ENCODE assay signal across 16 mouse cellular contexts in genomic region chr2:25534866-25535182, GRCm38 (mm10). TPM values are rescaled to one million over a fixed set of nuclear protein-coding genes. Genes with fewer than 3 reads are reported as not detected.
DNase-seq lines count a peak whose midpoint lies in the region; ATAC-seq and TF ChIP-seq lines count a peak whose summit lies in the region.
"Had no signal": no experiment of that assay in that cellular context is flagged by ENCODE, and none has a peak within 500 bp of the region (broad histone marks: within the 10 kb centered on the region; RNA-seq: fewer than 3 reads in every experiment).

No protein-coding gene starts in this region.

- DNase-seq in heart, postnatal 0 days (ENCODE audit: low spot score) = no peak
- no peak for DNase-seq in heart, adult 11 months
- DNase-seq in thymus, adult 2 months = no peak
- no peak for DNase-seq in thymus, postnatal 10 days (ENCODE audit: low spot score in 2 of 2)
- no peak for DNase-seq in adrenal gland, adult 8-10 months
- DNase-seq in embryo, embryonic 10 days (ENCODE audit: low spot score) = no peak
- DNase-seq: forebrain, postnatal 0 days; lung, embryonic 14.5 days had no signal

- H3K27ac ChIP-seq in heart, postnatal 0 days (ENCODE audit: low read depth) = peak overlapping the region; percentile 56; the same call in 1 of the 2 replicates
- H3K27ac ChIP-seq in thymus, adult 2 months (ENCODE audit: control insufficient read depth, insufficient read depth, low read length) = peak overlapping the region; percentile 86
- H3K27ac ChIP-seq in brown adipose tissue, adult 24 weeks (replicated peaks; ENCODE audit: low read depth, low read length) = peak overlapping the region; percentile 64
- H3K27ac ChIP-seq: embryonic facial prominence, embryonic 10.5 days; forebrain, embryonic 10.5 days; limb, embryonic 13.5 days; liver, embryonic 14.5 days; midbrain, embryonic 13.5 days; neural tube, embryonic 12.5 days had no signal

- peaks cover 11% of the 10 kb centered on the region; the same call in 1 of the 2 replicates for H3K4me1 ChIP-seq in heart, postnatal 0 days (ENCODE audit: control insufficient read depth, insufficient read depth)
- H3K4me1 ChIP-seq in thymus, adult 2 months (replicated peaks; ENCODE audit: control insufficient read depth, insufficient read depth, low read length) = peaks cover 6% of the 10 kb centered on the region
- H3K4me1 ChIP-seq in brown adipose tissue, adult 24 weeks (ENCODE audit: control insufficient read depth, insufficient read depth, insufficient read length, low read length) = peaks cover 12% of the 10 kb centered on the region
- H3K4me1 ChIP-seq: embryonic facial prominence, embryonic 10.5 days; forebrain, embryonic 10.5 days; limb, embryonic 13.5 days; midbrain, embryonic 13.5 days; neural tube, embryonic 12.5 days had no signal

- ATAC-seq in heart, postnatal 0 days (ENCODE audit: insufficient read depth, low read depth) = no peak
- ATAC-seq: midbrain, embryonic 13.5 days had no signal

- TF ChIP-seq CTCF in heart, postnatal 0 days (IDR thresholded peaks at IDR 0.05; ENCODE audit: low read depth) = no peak
- no peak for TF ChIP-seq CTCF in thymus, adult 2 months (IDR thresholded peaks at IDR 0.05; ENCODE audit: borderline replicate concordance, control insufficient read depth, extremely low read depth, insufficient read depth, low read length, poor library complexity)

- 87% methylated on average over 2 of the region's 2 CpGs for WGBS in heart, postnatal 0 days
- WGBS in thymus, adult 2 months = 95% methylated on average over 2 of the region's 2 CpGs

- TF ChIP-seq EP300 in heart, postnatal 0 days (IDR thresholded peaks at IDR 0.05; ENCODE audit: low read depth) = no peak

- H3K4me2 ChIP-seq in heart, postnatal 0 days (ENCODE audit: low read depth, low read length) = no peak overlapping the region
- H3K4me2 ChIP-seq: limb, embryonic 13.5 days; lung, embryonic 14.5 days; midbrain, embryonic 13.5 days; neural tube, embryonic 12.5 days had no signal

- no peak overlapping the region for H3K9ac ChIP-seq in heart, postnatal 0 days (replicated peaks; ENCODE audit: low read depth, low read length)
- H3K9ac ChIP-seq: forebrain, postnatal 0 days; limb, embryonic 13.5 days; liver, embryonic 14.5 days; lung, embryonic 14.5 days; midbrain, embryonic 13.5 days; neural tube, embryonic 12.5 days had no signal

- peaks cover 68% of the 10 kb centered on the region for H3K36me3 ChIP-seq in heart, postnatal 0 days (replicated peaks; ENCODE audit: control insufficient read depth, insufficient read depth, low read length)
- peaks cover 67% of the 10 kb centered on the region for H3K36me3 ChIP-seq in thymus, adult 2 months (ENCODE audit: control insufficient read depth, insufficient read depth, low read length)

- TF ChIP-seq POLR2A in thymus, adult 2 months (IDR thresholded peaks at IDR 0.05; ENCODE audit: control insufficient read depth, extremely low read depth, insufficient read depth, low read length, poor library complexity) = no peak

- no peaks in the 10 kb centered on the region for H3K9me3 ChIP-seq in heart, postnatal 0 days (replicated peaks; ENCODE audit: control insufficient read depth, low read length)
- H3K9me3 ChIP-seq: embryonic facial prominence, embryonic 10.5 days; forebrain, embryonic 10.5 days; limb, embryonic 13.5 days; megakaryocyte, embryonic 14.5 days; midbrain, embryonic 13.5 days; neural tube, embryonic 12.5 days had no signal

- H3K4me3 ChIP-seq in heart, postnatal 0 days (ENCODE audit: low read depth, low read length) = no peak overlapping the region
- no peak overlapping the region for H3K4me3 ChIP-seq in thymus, adult 2 months (ENCODE audit: control insufficient read depth, insufficient read depth, low read length)
- H3K4me3 ChIP-seq in brown adipose tissue, adult 24 weeks (ENCODE audit: insufficient read depth, low read depth, low read length) = no peak overlapping the region
- H3K4me3 ChIP-seq: embryonic facial prominence, embryonic 10.5 days; forebrain, embryonic 10.5 days; limb, embryonic 13.5 days; megakaryocyte, embryonic 14.5 days; midbrain, embryonic 13.5 days; neural tube, embryonic 12.5 days had no signal

- no peaks in the 10 kb centered on the region for H3K27me3 ChIP-seq in heart, postnatal 0 days (ENCODE audit: control insufficient read depth, insufficient read depth, low read length)
- H3K27me3 ChIP-seq in thymus, adult 2 months (ENCODE audit: control insufficient read depth, insufficient read depth, low read length) = no peaks in the 10 kb centered on the region
- H3K27me3 ChIP-seq: limb, embryonic 13.5 days; megakaryocyte, embryonic 14.5 days; midbrain, embryonic 13.5 days; neural tube, embryonic 12.5 days had no signal

RNA-seq across cellular contexts. Expression of gene Traf2, which starts 11.9 kb away (rescaled TPM):
- 5.1 and 6.3 TPM in 2 replicates for total RNA-seq in heart, postnatal 0 days (2014; rRNA removed; ENCODE audit: low replicate concordance)
- 14.2 and 15.8 TPM in 2 replicates for polyA plus RNA-seq in heart, postnatal 0 days (2015; fragmentation: Nextera tagmentation; extraction: Ambion mirVana)
- 47.7 and 49.9 TPM in 2 replicates for polyA plus RNA-seq in thymus, adult 2 months (2012; rRNA removed)
- polyA plus RNA-seq in brown adipose tissue, adult 24 weeks (2012; ENCODE audit: insufficient read depth, insufficient read length, missing spikeins) = 7.0 and 12.9 TPM in 2 replicates
- 10 to 100 TPM; 22.6 to 35.3 (median 30.6) TPM for total RNA-seq in adrenal gland, adult 8-10 months (2022)

RNA-seq across cellular contexts. Expression of gene Edf1, which starts 22.8 kb away (rescaled TPM):
- 112 and 136 TPM in 2 replicates for total RNA-seq in heart, postnatal 0 days (2014; rRNA removed; ENCODE audit: low replicate concordance)
- polyA plus RNA-seq in heart, postnatal 0 days (2015; fragmentation: Nextera tagmentation; extraction: Ambion mirVana) = 314 and 343 TPM in 2 replicates
- polyA plus RNA-seq in thymus, adult 2 months (2012; rRNA removed) = 142 and 152 TPM in 2 replicates
- polyA plus RNA-seq in brown adipose tissue, adult 24 weeks (2012; ENCODE audit: insufficient read depth, insufficient read length, missing spikeins) = 398 and 454 TPM in 2 replicates
- 100 to 1,000 TPM; 149 to 331 (median 215) TPM for total RNA-seq in adrenal gland, adult 8-10 months (2022)

RNA-seq across cellular contexts. Expression of gene C8g, which starts 33.3 kb away (rescaled TPM):
- 1.6 and 9.0 TPM in 2 replicates for total RNA-seq in heart, postnatal 0 days (2014; rRNA removed; ENCODE audit: low replicate concordance)
- polyA plus RNA-seq in heart, postnatal 0 days (2015; fragmentation: Nextera tagmentation; extraction: Ambion mirVana) = 2.4 and 4.0 TPM in 2 replicates
- polyA plus RNA-seq in thymus, adult 2 months (2012; rRNA removed) = 4.7 and 5.0 TPM in 2 replicates
- 6.6 and 9.2 TPM in 2 replicates for polyA plus RNA-seq in brown adipose tissue, adult 24 weeks (2012; ENCODE audit: insufficient read depth, insufficient read length, missing spikeins)
- total RNA-seq in adrenal gland, adult 8-10 months (2022) = 1 to 10 TPM in 3 of 4 experiments, under 1 TPM in 1; 0.70 to 2.3 (median 1.6) TPM

RNA-seq across cellular contexts. Expression of gene Fbxw5, which starts 34.3 kb away (rescaled TPM):
- 115 and 141 TPM in 2 replicates for total RNA-seq in heart, postnatal 0 days (2014; rRNA removed; ENCODE audit: low replicate concordance)
- 70.6 and 76.5 TPM in 2 replicates for polyA plus RNA-seq in heart, postnatal 0 days (2015; fragmentation: Nextera tagmentation; extraction: Ambion mirVana)
- polyA plus RNA-seq in thymus, adult 2 months (2012; rRNA removed) = 59.2 and 77.5 TPM in 2 replicates
- 41.1 and 47.3 TPM in 2 replicates for polyA plus RNA-seq in brown adipose tissue, adult 24 weeks (2012; ENCODE audit: insufficient read depth, insufficient read length, missing spikeins)
- 100 to 1,000 TPM in 3 of 4 experiments, 10 to 100 TPM in 1; 82.5 to 114 (median 107) TPM for total RNA-seq in adrenal gland, adult 8-10 months (2022)

RNA-seq across cellular contexts. Expression of gene Mamdc4, which starts 39.8 kb away (rescaled TPM):
- 1.7 and 2.0 TPM in 2 replicates for total RNA-seq in heart, postnatal 0 days (2014; rRNA removed; ENCODE audit: low replicate concordance)
- 0.14 and 1.6 TPM in 2 replicates for polyA plus RNA-seq in heart, postnatal 0 days (2015; fragmentation: Nextera tagmentation; extraction: Ambion mirVana)
- polyA plus RNA-seq in thymus, adult 2 months (2012; rRNA removed) = 18.9 and 25.8 TPM in 2 replicates
- 0.36 and 0.54 TPM in 2 replicates for polyA plus RNA-seq in brown adipose tissue, adult 24 weeks (2012; ENCODE audit: insufficient read depth, insufficient read length, missing spikeins)
- total RNA-seq in adrenal gland, adult 8-10 months (2022) = 10 to 100 TPM in 1 of 4 experiments, 1 to 10 TPM in 3; 1.4 to 11.0 (median 4.0) TPM
